Mouse (Mus musculus): ENCODE results near the gene Syne3. TPM values are rescaled to one million over a fixed set of nuclear protein-coding genes. Genes with fewer than 3 reads are reported as not detected.

The Syne3 gene
- polyA plus RNA-seq, 1 experiment from 2014 or later: 0.11 TPM

- Histone ChIP-seq H3K4me1 (peaks cover 4% of the 10 kb centered on the region), H3K36me3 (no peaks in the 10 kb centered on the region), H3K9me3 (no peaks in the 10 kb centered on the region), H3K27me3 (peaks cover 15% of the 10 kb centered on the region), H3K9ac (replicated peaks) (no peak overlapping the region), H3K4me3 (no peak overlapping the region), H3K4me2 (replicated peaks) (no peak overlapping the region), H3K27ac (replicated peaks) (no peak overlapping the region)
- ATAC-seq (replicated peaks): no peak
- 79% methylated on average over 3 of the region's 3 CpGs for WGBS
These were observed 5.9 kb downstream of the Syne3 start for GRCm38 (mm10) chr12:105003715-105004114.

GRCm38 (mm10) chr12:105003158-105003557, 6.5 kb downstream of the Syne3 start:
- Histone ChIP-seq H3K27me3 (peaks cover 10% of the 10 kb centered on the region), H3K4me2 (replicated peaks) (no peak overlapping the region), H3K4me3 (no peak overlapping the region), H3K9me3 (no peaks in the 10 kb centered on the region), H3K9ac (replicated peaks) (no peak overlapping the region), H3K4me1 (no peaks in the 10 kb centered on the region), H3K36me3 (no peaks in the 10 kb centered on the region), H3K27ac (replicated peaks) (no peak overlapping the region)
- ATAC-seq (replicated peaks): no peak
- WGBS: 47% methylated on average over 9 of the region's 9 CpGs

GRCm38 (mm10) chr12:105002340-105003132, 7.1 kb downstream of the Syne3 start:
- H3K36me3 ChIP-seq: no peaks in the 10 kb centered on the region
- H3K4me2 ChIP-seq (replicated peaks): no peak overlapping the region
- no peak overlapping the region for H3K27ac ChIP-seq (replicated peaks)
- no peaks in the 10 kb centered on the region for H3K9me3 ChIP-seq
- 74% methylated on average over 10 of the region's 10 CpGs for WGBS
- peaks cover 4% of the 10 kb centered on the region for H3K27me3 ChIP-seq
- H3K4me1 ChIP-seq: no peaks in the 10 kb centered on the region
- no peak for ATAC-seq (replicated peaks)
- no peak overlapping the region for H3K9ac ChIP-seq (replicated peaks)
- no peak overlapping the region for H3K4me3 ChIP-seq

- H3K4me1 ChIP-seq: no peaks in the 10 kb centered on the region
- no peak overlapping the region for H3K4me2 ChIP-seq (replicated peaks)
- 88% methylated on average over 9 of the region's 9 CpGs for WGBS
- no peak for ATAC-seq (replicated peaks)
- H3K9ac ChIP-seq (replicated peaks): no peak overlapping the region
- H3K36me3 ChIP-seq: no peaks in the 10 kb centered on the region
- no peaks in the 10 kb centered on the region for H3K9me3 ChIP-seq
- H3K27me3 ChIP-seq: no peaks in the 10 kb centered on the region
- no peak overlapping the region for H3K27ac ChIP-seq (replicated peaks)
- H3K4me3 ChIP-seq: no peak overlapping the region
These were observed 8.3 kb downstream of the Syne3 start for GRCm38 (mm10) chr12:105001317-105001716.

- Histone ChIP-seq H3K4me2 (replicated peaks) (no peak overlapping the region), H3K27ac (replicated peaks) (no peak overlapping the region), H3K36me3 (no peaks in the 10 kb centered on the region), H3K4me3 (no peak overlapping the region), H3K9ac (replicated peaks) (no peak overlapping the region), H3K27me3 (no peaks in the 10 kb centered on the region), H3K9me3 (no peaks in the 10 kb centered on the region), H3K4me1 (no peaks in the 10 kb centered on the region)
- whole genome bisulfite sequencing: 78% methylated on average over 9 of the region's 9 CpGs
- ATAC-seq (replicated peaks): no peak
These were observed 8.9 kb downstream of the Syne3 start for GRCm38 (mm10) chr12:105000487-105001283.

- Histone ChIP-seq H3K4me2 (replicated peaks) (no peak overlapping the region), H3K36me3 (no peaks in the 10 kb centered on the region), H3K4me1 (no peaks in the 10 kb centered on the region), H3K27me3 (no peaks in the 10 kb centered on the region), H3K9ac (replicated peaks) (no peak overlapping the region), H3K4me3 (no peak overlapping the region), H3K27ac (replicated peaks) (no peak overlapping the region), H3K9me3 (no peaks in the 10 kb centered on the region)
- ATAC-seq (replicated peaks): no peak
- WGBS: 61% methylated on average over 8 of the region's 8 CpGs
These were observed 10.4 kb downstream of the Syne3 start for GRCm38 (mm10) chr12:104999171-104999570.

GRCm38 (mm10) chr12:104998541-104998940, 11.1 kb downstream of the Syne3 start:
- 52% methylated on average over 6 of the region's 6 CpGs for WGBS
- Histone ChIP-seq H3K36me3 (no peaks in the 10 kb centered on the region), H3K4me3 (no peak overlapping the region), H3K9me3 (no peaks in the 10 kb centered on the region), H3K4me2 (replicated peaks) (no peak overlapping the region), H3K4me1 (no peaks in the 10 kb centered on the region), H3K27ac (replicated peaks) (no peak overlapping the region), H3K27me3 (no peaks in the 10 kb centered on the region), H3K9ac (replicated peaks) (no peak overlapping the region)
- ATAC-seq (replicated peaks): no peak

GRCm38 (mm10) chr12:104997641-104998293, 11.8 kb downstream of the Syne3 start:
- H3K4me1 ChIP-seq: no peaks in the 10 kb centered on the region
- H3K4me2 ChIP-seq (replicated peaks): no peak overlapping the region
- no peak overlapping the region for H3K27ac ChIP-seq (replicated peaks)
- no peaks in the 10 kb centered on the region for H3K27me3 ChIP-seq
- H3K36me3 ChIP-seq: no peaks in the 10 kb centered on the region
- 88% methylated on average over 10 of the region's 10 CpGs for WGBS
- no peak overlapping the region for H3K4me3 ChIP-seq
- no peak for ATAC-seq (replicated peaks)
- no peaks in the 10 kb centered on the region for H3K9me3 ChIP-seq
- H3K9ac ChIP-seq (replicated peaks): no peak overlapping the region

- WGBS: 84% methylated on average over 10 of the region's 10 CpGs
These were observed 12.4 kb downstream of the Syne3 start for GRCm38 (mm10) chr12:104997159-104997558.

GRCm38 (mm10) chr12:104996012-104996728, 13.4 kb downstream of the Syne3 start:
- 85% methylated on average over 9 of the region's 9 CpGs for WGBS
- no peak for ATAC-seq (replicated peaks)
- H3K9ac ChIP-seq (replicated peaks): no peak overlapping the region
- no peak overlapping the region for H3K4me2 ChIP-seq (replicated peaks)
- H3K27ac ChIP-seq (replicated peaks): no peak overlapping the region
- H3K4me3 ChIP-seq: no peak overlapping the region
- no peaks in the 10 kb centered on the region for H3K36me3 ChIP-seq
- H3K4me1 ChIP-seq: no peaks in the 10 kb centered on the region
- H3K9me3 ChIP-seq: no peaks in the 10 kb centered on the region
- H3K27me3 ChIP-seq: no peaks in the 10 kb centered on the region

More at GRCm38 (mm10) chr12:104997159-104997558, 12.4 kb downstream of the Syne3 start:
- Histone ChIP-seq H3K4me2 (replicated peaks) (no peak overlapping the region), H3K9me3 (no peaks in the 10 kb centered on the region), H3K27ac (replicated peaks) (no peak overlapping the region), H3K27me3 (no peaks in the 10 kb centered on the region), H3K4me3 (no peak overlapping the region), H3K9ac (replicated peaks) (no peak overlapping the region), H3K4me1 (no peaks in the 10 kb centered on the region), H3K36me3 (no peaks in the 10 kb centered on the region)
- no peak for ATAC-seq (replicated peaks)

- H3K9ac ChIP-seq (replicated peaks): no peak overlapping the region
- H3K4me1 ChIP-seq: no peaks in the 10 kb centered on the region
- H3K4me3 ChIP-seq: no peak overlapping the region
- no peak for ATAC-seq (replicated peaks)
- no peak overlapping the region for H3K27ac ChIP-seq (replicated peaks)
- no peaks in the 10 kb centered on the region for H3K9me3 ChIP-seq
- no peak overlapping the region for H3K4me2 ChIP-seq (replicated peaks)
- H3K36me3 ChIP-seq: no peaks in the 10 kb centered on the region
- H3K27me3 ChIP-seq: no peaks in the 10 kb centered on the region
- 90% methylated on average over 12 of the region's 12 CpGs for WGBS
These were observed 14.2 kb downstream of the Syne3 start for GRCm38 (mm10) chr12:104995259-104995876.

Data from forebrain, embryonic 15.5 days (tissue).